Mouse (Mus musculus): ENCODE data around the gene Ogn. TPM values are rescaled to one million over a fixed set of nuclear protein-coding genes. Genes with fewer than 3 reads are reported as not detected.
A peak's percentile ranks its signal among the peaks of the same experiment; 100 is the strongest.
"Not testable (repeated sequence)": the region's sequence is repeated elsewhere in the genome, so short reads cannot be mapped to it uniquely, and the experiment has no call there.

The Ogn gene
- 1 to 10 TPM; 5.3 to 6.1 TPM for total RNA-seq (2021)
- long read RNA-seq, experiment 1, partial matches to known transcripts: 0 of 2 reads
- long read RNA-seq, experiment 1, other reads (novel, unspliced or antisense): 1 of 2 reads
- long read RNA-seq, experiment 2, partial matches to known transcripts: 1 of 2 reads
- long read RNA-seq, experiment 2, other reads (novel, unspliced or antisense): 0 of 2 reads

DNA sequence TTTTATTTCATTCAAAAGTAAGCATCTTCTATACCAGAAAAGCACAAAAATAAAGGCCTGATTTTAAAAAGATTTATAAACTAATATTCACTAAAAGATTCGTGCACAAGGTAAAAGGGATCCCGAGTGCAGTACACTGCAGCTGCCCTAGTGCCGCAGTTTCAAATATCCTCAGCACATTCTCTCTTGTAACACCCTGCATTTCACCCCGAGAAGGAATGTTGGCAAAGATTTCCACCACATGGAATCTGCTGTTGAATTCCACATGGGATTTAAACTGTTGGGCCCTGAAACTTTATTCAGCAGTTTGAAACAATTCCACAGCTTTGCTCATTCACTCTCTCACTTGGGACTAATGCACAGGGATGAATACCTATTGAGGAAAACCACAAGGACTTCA is at the start of gene Ogn:
Ogn (plus strand) TSS at position 333 of the 400 bp plus-strand sequence.
- DNase-seq (ENCODE audit: low spot score in 2 of 2): peak in 1 of 2 experiments; percentile 16
- H3K4me3 ChIP-seq: no peak within 1 kb of the TSS
- H3K27ac ChIP-seq: no peak within 1 kb of the TSS; the same call in 1 of the 2 replicates
- no peak for TF ChIP-seq CTCF (conservative IDR thresholded peaks at IDR 0.05)

DNA sequence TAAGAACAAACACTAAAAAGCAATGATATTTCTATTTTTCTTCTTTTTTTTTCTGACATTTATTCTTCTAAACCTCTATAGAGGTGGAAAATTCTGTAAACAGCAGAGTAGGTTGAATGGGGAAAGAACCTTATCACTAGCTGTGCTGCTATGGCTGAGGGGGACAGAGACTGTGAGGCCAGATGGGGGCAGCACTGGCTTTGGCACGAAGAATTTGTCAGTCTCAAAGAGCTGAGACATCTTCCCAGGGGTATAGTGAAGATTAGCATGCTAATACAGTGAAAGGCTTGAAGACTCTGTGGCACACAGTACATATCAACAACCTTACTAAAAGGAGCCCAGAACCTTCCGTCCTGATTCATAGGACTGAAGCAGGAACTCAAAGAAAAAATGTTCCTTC is 48.7 kb upstream of the Ogn start:
- Histone ChIP-seq H3K27ac (no peak overlapping the region), H3K4me3 (no peak overlapping the region)
- TF ChIP-seq CTCF (conservative IDR thresholded peaks at IDR 0.05): peak; percentile 69
- no peak for DNase-seq (ENCODE audit: low spot score in 2 of 2)

DNA sequence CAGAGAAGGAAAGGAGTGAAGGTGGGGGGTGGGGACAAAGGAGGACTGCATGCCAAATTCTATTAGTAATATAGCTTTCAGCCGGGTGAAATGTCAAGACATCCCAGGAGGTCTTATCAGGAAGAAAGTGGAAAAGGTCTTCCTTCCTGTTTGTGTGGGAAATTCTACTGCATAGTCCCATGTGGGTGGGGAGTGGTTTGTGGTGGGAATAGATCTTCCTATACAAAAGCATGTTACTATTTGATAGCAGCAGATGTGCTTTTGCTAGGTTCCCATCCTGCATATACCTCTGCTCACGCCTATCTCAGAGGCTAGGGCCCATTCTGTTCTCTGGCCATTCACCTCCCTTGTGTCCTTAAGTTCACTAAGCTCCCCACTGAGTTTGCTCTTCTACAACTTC is 47.0 kb upstream of the Ogn start:
- Histone ChIP-seq H3K27ac (no peak overlapping the region), H3K4me3 (no peak overlapping the region)
- TF ChIP-seq CTCF (conservative IDR thresholded peaks at IDR 0.05): no peak
- no peak for DNase-seq (ENCODE audit: low spot score in 2 of 2)

DNA sequence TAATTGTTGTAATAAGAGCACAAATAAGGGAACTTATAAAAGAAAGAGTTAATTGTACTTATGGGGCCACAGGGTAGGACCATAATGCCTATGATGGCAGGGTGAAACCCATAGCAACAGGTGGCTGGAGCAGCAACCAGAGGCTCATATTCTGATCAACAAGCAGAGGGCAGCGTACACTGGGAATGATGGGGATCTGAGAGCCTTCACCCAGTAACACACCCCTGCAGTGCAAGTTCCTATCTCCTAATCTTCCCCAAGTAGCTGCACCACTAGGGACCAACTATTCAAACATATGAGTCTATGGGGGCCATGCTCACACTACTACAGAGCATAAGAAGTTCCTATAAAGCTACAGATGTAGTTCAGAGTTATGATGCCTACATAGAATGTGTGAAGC is 43.5 kb upstream of the Ogn start:
- no peak overlapping the region for H3K4me3 ChIP-seq
- DNase-seq (ENCODE audit: low spot score in 2 of 2): no peak
- H3K27ac ChIP-seq: no peak overlapping the region
- TF ChIP-seq CTCF (conservative IDR thresholded peaks at IDR 0.05): no peak

DNA sequence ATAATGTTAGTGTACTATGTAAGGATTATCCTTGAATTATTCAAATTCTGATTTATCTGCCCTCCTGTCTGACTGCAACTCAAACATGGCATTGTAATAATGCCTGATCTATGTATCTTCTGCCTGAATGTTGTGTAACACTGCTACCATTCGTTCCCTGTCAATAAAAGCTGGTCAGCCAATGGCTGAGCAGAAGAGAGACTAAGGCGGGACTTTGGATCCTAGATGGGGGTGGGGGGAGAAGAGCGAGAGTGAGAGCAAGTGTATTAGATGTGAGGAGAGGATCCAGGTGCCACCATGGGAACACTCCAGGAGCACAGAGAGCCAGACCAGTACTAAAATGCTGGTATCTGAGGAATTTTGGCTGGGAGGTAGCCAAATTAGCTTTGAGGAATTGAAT is 37.5 kb upstream of the Ogn start:
- Histone ChIP-seq H3K4me3 (no peak overlapping the region), H3K27ac (no peak overlapping the region)
- DNase-seq (ENCODE audit: low spot score in 2 of 2): no peak
- TF ChIP-seq CTCF (conservative IDR thresholded peaks at IDR 0.05): no peak

DNA sequence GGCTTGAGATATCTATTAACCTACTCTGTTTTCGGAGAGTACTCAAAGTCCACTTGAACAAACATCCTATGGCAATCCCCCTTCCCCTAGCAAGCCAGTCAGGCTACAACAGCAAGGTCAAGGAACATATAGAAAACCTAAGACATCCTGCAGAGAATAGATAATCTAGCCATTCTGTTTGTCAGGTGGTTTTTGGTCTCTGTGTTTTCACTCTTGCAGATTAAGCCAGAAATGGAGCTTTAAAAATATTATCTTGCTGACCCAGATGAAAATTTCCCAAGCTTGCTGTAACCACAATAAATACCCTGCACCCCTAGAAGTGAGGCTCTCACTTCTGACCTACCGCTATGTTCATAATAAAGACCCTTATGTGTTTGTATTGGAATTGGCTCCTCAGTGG is 36.4 kb upstream of the Ogn start:
- no peak for TF ChIP-seq CTCF (conservative IDR thresholded peaks at IDR 0.05)
- H3K4me3 ChIP-seq: no peak overlapping the region
- no peak for DNase-seq (ENCODE audit: low spot score in 2 of 2)
- H3K27ac ChIP-seq: no peak overlapping the region

DNA sequence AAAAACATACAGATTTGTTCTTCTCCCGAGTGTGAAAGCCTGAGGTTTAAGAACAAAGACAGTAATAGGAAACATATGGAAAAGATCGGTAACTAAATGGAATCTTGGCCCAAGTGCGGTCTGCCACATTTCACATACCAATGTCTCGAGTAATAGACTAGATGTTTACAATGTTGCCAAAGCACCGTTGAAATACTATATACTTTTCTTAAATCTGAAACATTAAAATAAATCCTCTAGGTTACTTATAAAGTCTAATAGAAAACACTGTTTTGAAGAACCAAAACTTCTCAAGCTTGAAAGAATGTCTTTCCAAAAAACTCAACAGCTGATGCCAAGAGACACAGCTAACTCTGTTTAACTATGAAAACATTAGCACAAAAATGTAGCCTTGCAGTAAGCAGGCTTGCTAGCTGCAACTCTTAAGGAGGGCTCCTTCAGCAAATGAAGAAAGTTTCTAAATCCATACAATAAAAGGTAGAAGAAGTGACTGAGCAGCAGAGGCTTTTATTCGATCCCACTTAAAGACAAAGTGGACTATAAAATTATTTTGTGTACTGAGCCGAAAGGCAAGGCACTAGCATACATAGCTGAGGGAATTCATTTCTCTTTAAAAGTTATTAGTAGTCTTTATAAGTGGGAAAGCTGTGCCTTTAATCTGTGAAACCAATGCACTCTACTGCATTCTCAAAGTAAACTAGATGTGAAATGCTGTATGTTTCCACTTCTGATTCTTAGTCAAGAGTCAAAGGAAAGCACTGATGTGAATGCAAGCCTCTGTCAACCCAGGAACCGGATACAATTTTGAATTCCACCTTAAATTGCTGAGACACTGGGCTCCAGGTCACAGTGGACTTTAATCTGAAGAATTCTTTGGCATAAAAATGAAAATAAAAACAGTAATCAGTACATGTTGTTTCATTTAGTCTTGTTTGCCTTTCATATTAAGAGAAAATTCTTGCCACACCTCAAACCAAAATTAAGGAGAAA is 26.0 kb upstream of the Ogn start, which contains the start of gene Omd:
Omd (plus strand) TSS at position 922 of the 990 bp plus-strand sequence.
- Histone ChIP-seq H3K27ac (peak within 1 kb of the TSS; percentile 51; the same call in 1 of the 2 replicates), H3K4me3 (no peak within 1 kb of the TSS)
- TF ChIP-seq CTCF (conservative IDR thresholded peaks at IDR 0.05): no peak
- no peak for DNase-seq (ENCODE audit: low spot score in 2 of 2)

DNA sequence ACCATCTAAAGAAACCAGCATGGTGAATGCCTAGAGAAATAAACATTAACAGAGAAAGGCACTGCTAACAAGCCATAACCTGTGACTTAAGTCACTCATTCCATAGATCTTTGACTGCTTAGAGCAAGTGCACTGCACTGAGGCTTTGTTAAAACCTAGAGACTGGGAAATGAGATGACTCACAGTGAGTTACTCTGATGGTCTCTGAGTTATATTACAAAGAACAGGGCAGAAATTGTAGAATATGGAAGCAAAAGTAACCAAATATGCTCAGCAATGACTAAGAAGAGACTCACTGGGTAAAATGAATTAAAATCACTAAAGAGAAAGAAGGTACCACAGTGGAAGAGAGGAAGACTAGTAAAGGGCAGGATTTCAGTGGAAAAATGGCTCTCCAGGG is 24.0 kb upstream of the Ogn start:
- no peak for TF ChIP-seq CTCF (conservative IDR thresholded peaks at IDR 0.05)
- no peak for DNase-seq (ENCODE audit: low spot score in 2 of 2)
- Histone ChIP-seq H3K4me3 (no peak overlapping the region), H3K27ac (no peak overlapping the region)

DNA sequence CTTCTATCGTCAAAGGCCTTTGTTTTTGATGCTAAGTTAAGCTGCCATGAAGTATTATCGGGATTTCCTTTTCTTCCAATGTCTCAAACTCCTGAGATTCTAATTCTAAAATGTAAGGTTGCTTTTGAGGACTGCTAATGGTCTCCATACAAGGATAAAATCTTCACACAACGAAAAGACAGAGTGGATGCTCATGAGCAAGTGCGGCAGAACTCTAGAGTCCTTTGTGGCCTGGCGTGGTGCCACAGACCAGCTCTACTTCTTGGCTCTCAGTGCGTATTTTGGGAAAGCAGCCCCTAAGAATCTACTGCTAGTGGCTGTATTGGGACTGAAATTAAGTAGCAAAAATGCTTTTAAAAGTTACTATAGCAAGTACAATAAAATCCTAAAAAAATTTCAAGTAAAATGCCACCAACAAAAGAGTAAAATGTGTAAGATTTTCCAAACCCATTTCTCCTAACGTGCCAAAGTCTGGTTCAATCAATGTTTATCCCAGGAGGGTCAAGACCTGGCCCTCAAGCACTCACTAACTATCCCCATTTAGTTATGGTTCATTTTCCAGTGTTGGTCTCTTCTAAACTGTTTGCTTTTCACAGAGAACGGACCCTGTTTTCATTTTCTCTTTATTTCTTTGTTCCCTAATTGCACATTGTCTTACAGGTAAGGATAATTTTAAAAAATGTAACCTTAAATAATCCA is 23.4 kb upstream of the Ogn start:
- no peak for TF ChIP-seq CTCF (conservative IDR thresholded peaks at IDR 0.05)
- H3K4me3 ChIP-seq: no peak overlapping the region
- no peak for DNase-seq (ENCODE audit: low spot score in 2 of 2)
- H3K27ac ChIP-seq: no peak overlapping the region

DNA sequence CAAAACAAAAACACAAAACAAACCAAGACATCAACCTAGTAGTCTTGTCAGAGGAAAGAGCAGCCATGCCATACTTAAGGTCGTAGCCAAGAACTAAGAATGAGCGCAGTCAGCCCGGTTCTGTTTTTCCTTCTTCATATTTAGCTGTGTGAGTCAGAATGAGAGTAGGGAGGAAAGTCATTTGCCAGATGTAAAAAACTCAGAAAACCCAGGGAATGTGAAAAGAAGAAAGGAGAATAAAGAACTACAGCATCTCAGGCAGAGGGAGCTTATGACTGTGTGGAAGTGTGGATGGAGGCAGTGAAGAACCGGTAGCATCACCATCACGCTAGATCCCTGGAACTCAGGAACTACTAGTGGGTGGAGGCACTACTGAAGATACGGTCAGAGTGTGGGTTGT is 21.8 kb upstream of the Ogn start:
- DNase-seq (ENCODE audit: low spot score in 2 of 2): no peak
- TF ChIP-seq CTCF (conservative IDR thresholded peaks at IDR 0.05): no peak
- Histone ChIP-seq H3K4me3 (no peak overlapping the region), H3K27ac (no peak overlapping the region)

DNA sequence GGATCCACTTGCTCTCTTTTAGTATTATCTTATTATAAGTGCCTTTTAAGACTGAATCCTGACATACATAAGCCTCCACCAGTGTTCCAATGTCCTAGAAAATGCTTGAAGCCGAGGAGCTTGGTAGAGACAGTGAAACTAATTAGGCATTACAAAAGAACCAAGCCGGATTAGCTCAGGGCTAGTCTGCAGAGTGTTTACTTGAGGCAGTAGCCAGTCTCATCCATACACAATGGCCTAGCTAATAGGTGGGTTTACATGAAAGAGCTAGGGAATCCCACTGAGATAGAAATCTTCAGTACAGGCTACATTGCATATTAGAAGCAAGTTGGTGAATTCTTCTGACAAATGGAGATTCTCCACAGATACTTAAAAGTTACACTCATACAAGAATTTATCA is 5.3 kb upstream of the Ogn start:
- DNase-seq (ENCODE audit: low spot score in 2 of 2); H3K4me3 ChIP-seq; H3K27ac ChIP-seq: not testable (repeated sequence)

DNA sequence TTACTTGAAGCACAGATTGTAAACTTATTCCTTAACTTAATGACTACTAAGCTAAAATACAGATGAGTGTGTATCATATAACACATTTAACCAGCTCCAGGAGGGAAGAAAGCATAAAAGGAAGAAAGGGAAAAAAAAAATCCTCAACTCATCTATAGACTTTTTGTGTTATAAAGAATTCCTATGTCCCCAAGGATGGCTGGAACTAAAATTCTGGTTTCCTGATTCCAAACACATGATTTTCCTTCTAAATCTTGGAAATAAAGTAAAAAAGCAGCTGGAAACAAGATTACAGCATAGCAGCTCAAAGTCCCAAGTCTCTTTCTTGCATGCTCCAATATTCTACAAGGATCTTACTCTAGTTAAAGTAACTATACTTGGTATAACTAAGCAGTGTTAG is 4.2 kb upstream of the Ogn start:
- H3K4me3 ChIP-seq: no peak overlapping the region
- no peak for TF ChIP-seq CTCF (conservative IDR thresholded peaks at IDR 0.05)
- DNase-seq (ENCODE audit: low spot score in 2 of 2): no peak
- no peak overlapping the region for H3K27ac ChIP-seq
